Comparison of ENCODE assay signal across 8 mouse cellular contexts in genomic region chr11:100623867-100624266, GRCm38 (mm10). TPM values are rescaled to one million over a fixed set of nuclear protein-coding genes. Genes with fewer than 3 reads are reported as not detected.
DNase-seq lines count a peak whose midpoint lies in the region; ATAC-seq and TF ChIP-seq lines count a peak whose summit lies in the region.

No protein-coding gene starts in this region.

- H3K4me1 ChIP-seq in hindbrain, embryonic 15.5 days (replicated peaks), result peaks cover 41% of the 10 kb centered on the region
- peaks cover 9% of the 10 kb centered on the region; the same call in 1 of the 2 replicates for H3K4me1 ChIP-seq in liver, adult 2 months (ENCODE audit: control insufficient read depth, insufficient read depth, low read length)

- 52% methylated on average over 5 of the region's 5 CpGs for WGBS in hindbrain, embryonic 15.5 days
- WGBS in liver, adult 2 months, result 29% methylated on average over 5 of the region's 5 CpGs

- H3K27ac ChIP-seq in hindbrain, embryonic 15.5 days (replicated peaks), result 0 out of 2 replicates have a peak overlapping the region, but pooled peaks have one; percentile 21
- peak overlapping the region; percentile 55 for H3K27ac ChIP-seq in liver, adult 2 months (replicated peaks; ENCODE audit: insufficient read depth, low read depth, low read length)

- peak; percentile 55 for DNase-seq in cerebellum, adult 9-11 months
- DNase-seq in cerebellum, adult 11 months, result no peak
- DNase-seq in c-Kit-positive CD71-positive TER-119-positive erythroid progenitor cells, embryonic 14.5 days (ENCODE audit: low spot score), result peak; percentile 39
- DNase-seq in liver, adult 2 months (ENCODE audit: extremely low read depth, low read depth, low spot score), result peak; percentile 84
- DNase-seq in B cell, adult 2 months, result no peak
- DNase-seq in left cerebral cortex, adult 8-10 months (ENCODE audit: low spot score in 2 of 2), result no peak

- H3K27me3 ChIP-seq in hindbrain, embryonic 15.5 days, result no peaks in the 10 kb centered on the region
- no peaks in the 10 kb centered on the region for H3K27me3 ChIP-seq in liver, adult 2 months (ENCODE audit: control insufficient read depth, insufficient read depth, low read length)
- H3K27me3 ChIP-seq in myocyte (ENCODE audit: control insufficient read depth, insufficient read depth, insufficient read length), result no peaks in the 10 kb centered on the region

- TF ChIP-seq CTCF in liver, adult 2 months (IDR thresholded peaks at IDR 0.05; ENCODE audit: low read depth, low read length), result no peak

- TF ChIP-seq POLR2A in liver, adult 2 months (IDR thresholded peaks at IDR 0.05; ENCODE audit: extremely low read depth, insufficient read depth, low read length), result no peak
- peak; percentile 50 for TF ChIP-seq POLR2A in myocyte (IDR thresholded peaks at IDR 0.05; ENCODE audit: insufficient read length, low read depth)

- ATAC-seq in hindbrain, embryonic 15.5 days (ENCODE audit: low FRiP score, low read depth), result no peak

- H3K9ac ChIP-seq in hindbrain, embryonic 15.5 days, result no peak overlapping the region
- H3K9ac ChIP-seq in liver, adult 2 months (ENCODE audit: low read depth, low read length), result peak overlapping the region; percentile 55

- H3K4me3 ChIP-seq in hindbrain, embryonic 15.5 days, result peak overlapping the region; percentile 93; the same call in 1 of the 2 replicates
- peak overlapping the region; percentile 26 for H3K4me3 ChIP-seq in liver, adult 2 months (ENCODE audit: insufficient read depth, low read depth, low read length)
- peak overlapping the region; percentile 79 for H3K4me3 ChIP-seq in myocyte

- peaks cover 5% of the 10 kb centered on the region; the same call in 1 of the 2 replicates for H3K79me2 ChIP-seq in liver, adult 2 months (ENCODE audit: control insufficient read depth, insufficient read depth, low read length)
- peaks cover 8% of the 10 kb centered on the region for H3K79me2 ChIP-seq in myocyte (ENCODE audit: control insufficient read depth, insufficient read depth)

- no peak overlapping the region for H3ac ChIP-seq in myocyte (ENCODE audit: control insufficient read depth, insufficient read length)

- no peaks in the 10 kb centered on the region for H3K9me3 ChIP-seq in hindbrain, embryonic 15.5 days

- peak overlapping the region; percentile 71 for H3K4me2 ChIP-seq in hindbrain, embryonic 15.5 days
- peak overlapping the region; percentile 86 for H3K4me2 ChIP-seq in myocyte (ENCODE audit: low read depth)

- H3K36me3 ChIP-seq in hindbrain, embryonic 15.5 days, result 0 out of 2 replicates have a peak, but pooled peaks cover 12% of the 10 kb centered on the region
- no peaks in the 10 kb centered on the region; the same call in 1 of the 2 replicates for H3K36me3 ChIP-seq in liver, adult 2 months (ENCODE audit: control insufficient read depth, insufficient read depth, low read length)
- H3K36me3 ChIP-seq in myocyte (ENCODE audit: control insufficient read depth, insufficient read depth), result peaks cover 14% of the 10 kb centered on the region

TF ChIP-seq in myocyte, 11 proteins besides CTCF, POLR2A, EP300 and RAD21:
- TF ChIP-seq SRF (IDR thresholded peaks at IDR 0.05; ENCODE audit: control insufficient read depth, insufficient read length, low read depth) (no peak), MYOD1 (IDR thresholded peaks at IDR 0.05; ENCODE audit: control insufficient read depth in 1 of 3, insufficient read length in 2 of 3, low read depth in 2 of 3) (peak in 1 of 3 experiments; percentile 55), POLR2AphosphoS2 (IDR thresholded peaks at IDR 0.05; ENCODE audit: insufficient read length, low read depth) (peak; percentile 35)

RNA-seq across cellular contexts. Expression of gene Dnajc7, which starts 3.9 kb away (rescaled TPM):
- polyA plus RNA-seq in hindbrain, embryonic 15.5 days (2015; fragmentation: Nextera tagmentation; extraction: Ambion mirVana), result 278 and 296 TPM in 2 replicates
- total RNA-seq in liver, adult 2 months (2014; rRNA removed), result 40.9 and 44.7 TPM in 2 replicates
- polyA plus RNA-seq in liver, adult 2 months (2012; rRNA removed), result 16.1 and 16.7 TPM in 2 replicates
- polyA plus RNA-seq in myocyte (2012; fragmentation: generic; extraction: Trizol), result 113 TPM
- 100 to 1,000 TPM; 241 to 278 (median 260) TPM for total RNA-seq in left cerebral cortex, adult 8-10 months (2022)

RNA-seq across cellular contexts. Expression of gene Nkiras2, which starts 4.8 kb away (rescaled TPM):
- polyA plus RNA-seq in hindbrain, embryonic 15.5 days (2015; fragmentation: Nextera tagmentation; extraction: Ambion mirVana), result 96.2 and 104 TPM in 2 replicates
- total RNA-seq in liver, adult 2 months (2014; rRNA removed), result 13.7 and 16.0 TPM in 2 replicates
- polyA plus RNA-seq in liver, adult 2 months (2012; rRNA removed), result 32.0 and 33.4 TPM in 2 replicates
- polyA plus RNA-seq in myocyte (2012; fragmentation: generic; extraction: Trizol), result 130 TPM
- 10 to 100 TPM; 12.1 to 15.5 (median 13.2) TPM for total RNA-seq in left cerebral cortex, adult 8-10 months (2022)

RNA-seq across cellular contexts. Expression of gene Cnp, which starts 49.2 kb away (rescaled TPM):
- polyA plus RNA-seq in hindbrain, embryonic 15.5 days (2015; fragmentation: Nextera tagmentation; extraction: Ambion mirVana), result 60.1 and 61.3 TPM in 2 replicates
- 10.1 and 11.6 TPM in 2 replicates for total RNA-seq in liver, adult 2 months (2014; rRNA removed)
- 11.0 and 17.3 TPM in 2 replicates for polyA plus RNA-seq in liver, adult 2 months (2012; rRNA removed)
- 18.5 TPM for polyA plus RNA-seq in myocyte (2012; fragmentation: generic; extraction: Trizol)
- 100 to 1,000 TPM; 220 to 251 (median 229) TPM for total RNA-seq in left cerebral cortex, adult 8-10 months (2022)

Comparison
In these comparisons a context has a peak if more than half of its experiments do, and no peak if none do; other contexts are left out.
1. DNase-seq: peak in cerebellum, adult 9-11 months (single experiment), c-Kit-positive CD71-positive TER-119-positive erythroid progenitor cells, embryonic 14.5 days (single experiment) and liver, adult 2 months (single experiment); none in cerebellum, adult 11 months (single experiment), B cell, adult 2 months (0 of 2) and left cerebral cortex, adult 8-10 months (0 of 2).
2. H3K4me3 ChIP-seq: peak in every context shown above with its lines; median percentile 93 in hindbrain, embryonic 15.5 days; 79 in myocyte; 26 in liver, adult 2 months.